Mouse (Mus musculus) forebrain, embryonic 10.5 days (tissue): Measurements from ENCODE around the gene Phldb3. TPM values are rescaled to one million over a fixed set of nuclear protein-coding genes. Genes with fewer than 3 reads are reported as not detected.

Experiments
- DNase-seq: peaks from one replicate; pipeline ENCODE4 v3.0.0-alpha.2; 2017; ENCODE audit warnings: low spot score; ENCODE audit errors: extremely low spot score
- H3K27ac ChIP-seq: fragments of 300-500 bp; sonication (generic); 2 replicates; pipeline ENCODE4 v1.5.1; 2016; ENCODE audit warnings: mild to moderate bottlenecking
- H3K27me3 ChIP-seq: fragments of 300-500 bp; sonication (generic); 2 replicates; pipeline ENCODE4 v1.6.1; 2016; ENCODE audit warnings: mild to moderate bottlenecking; ENCODE audit not compliant: poor library complexity, severe bottlenecking
- H3K36me3 ChIP-seq: fragments of 300-500 bp; sonication (generic); replicated peaks from 2 replicates; pipeline ENCODE4 v1.6.1; 2016; ENCODE audit warnings: mild to moderate bottlenecking, moderate library complexity
- H3K4me1 ChIP-seq: fragments of 300-500 bp; sonication (generic); 2 replicates; pipeline ENCODE4 v1.6.1; 2016
- H3K4me3 ChIP-seq: fragments of 300-500 bp; sonication (generic); 2 replicates; pipeline ENCODE4 v1.5.1; 2016; ENCODE audit warnings: mild to moderate bottlenecking, moderate library complexity
- H3K9me3 ChIP-seq: fragments of 300-500 bp; sonication (generic); 2 replicates; pipeline ENCODE4 v1.6.1; 2016; ENCODE audit warnings: mild to moderate bottlenecking, moderate library complexity
- WGBS: fragments of 180-500 bp; shearing (Covaris S2); methylation state at CpG from one replicate; pipeline ENCODE4 v1.1.7; 2016; 5-methylcytosine and 5-hydroxymethylcytosine counted together
- polyA plus RNA-seq: library from polyadenylated mRNA; unstranded; fragments of >200 nt; fragmentation: Nextera tagmentation; extraction: Ambion mirVana; gene quantifications from 2 replicates; pipeline ENCODE4 v1.2.1, GENCODE M21; 2016

Phldb3 gene
- polyA plus RNA-seq, 1 experiment from 2014 or later: not detected

- no peak for DNase-seq
- peaks cover 45% of the 10 kb centered on the region for H3K27me3 ChIP-seq
- no peak overlapping the region for H3K27ac ChIP-seq
- WGBS: 47% methylated on average over 16 of the region's 16 CpGs
- H3K36me3 ChIP-seq: no peaks in the 10 kb centered on the region
- peaks cover 12% of the 10 kb centered on the region for H3K4me1 ChIP-seq
- H3K9me3 ChIP-seq: peaks cover 18% of the 10 kb centered on the region
- peak overlapping the region; percentile 8; the same call in 1 of the 2 replicates for H3K4me3 ChIP-seq
Measured at GRCm38 (mm10) chr7:24585995-24586394, 24.6 kb upstream of the Phldb3 start.

GRCm38 (mm10) chr7:24586828-24587227, 23.7 kb upstream of the Phldb3 start:
- DNase-seq: no peak
- H3K9me3 ChIP-seq: peaks cover 18% of the 10 kb centered on the region
- whole genome bisulfite sequencing: 13% methylated on average over 8 of the region's 8 CpGs
- H3K36me3 ChIP-seq: no peaks in the 10 kb centered on the region
- 0 out of 2 replicates have a peak overlapping the region, but pooled peaks have one; percentile 75 for H3K27ac ChIP-seq
- peaks cover 12% of the 10 kb centered on the region for H3K4me1 ChIP-seq
- peaks cover 50% of the 10 kb centered on the region for H3K27me3 ChIP-seq
- H3K4me3 ChIP-seq: peak overlapping the region; percentile 55

GRCm38 (mm10) chr7:24587330-24588105, 23.0 kb upstream of the Phldb3 start, which contains the start of the genes Ethe1 and Zfp575:
Gene Ethe1 (plus strand): TSS chr7:24587543.
Gene Zfp575 (minus strand): TSS chr7:24587641.
- WGBS: 6% methylated on average over 30 of the region's 30 CpGs
- H3K27me3 ChIP-seq: peaks cover 50% of the 10 kb centered on the region
- H3K9me3 ChIP-seq: peaks cover 18% of the 10 kb centered on the region
- H3K27ac ChIP-seq: peak within 1 kb of the TSS; percentile 75
- peaks cover 17% of the 10 kb centered on the region for H3K4me1 ChIP-seq
- H3K4me3 ChIP-seq: peak within 1 kb of the TSS; percentile 55
- no peaks in the 10 kb centered on the region for H3K36me3 ChIP-seq
- peak; percentile 76 for DNase-seq

GRCm38 (mm10) chr7:24588336-24588735, 22.2 kb upstream of the Phldb3 start:
- no peak for DNase-seq
- WGBS: 90% methylated on average over 13 of the region's 13 CpGs
- no peaks in the 10 kb centered on the region for H3K36me3 ChIP-seq

GRCm38 (mm10) chr7:24591735-24592134, 18.8 kb upstream of the Phldb3 start:
- WGBS: 77% methylated on average over 5 of the region's 5 CpGs
- Histone ChIP-seq H3K27ac (no peak overlapping the region), H3K4me3 (no peak overlapping the region), H3K36me3 (no peaks in the 10 kb centered on the region), H3K27me3 (peaks cover 48% of the 10 kb centered on the region), H3K4me1 (peaks cover 44% of the 10 kb centered on the region), H3K9me3 (peaks cover under 1% of the 10 kb centered on the region; the same call in 1 of the 2 replicates)
- DNase-seq: no peak

More at GRCm38 (mm10) chr7:24588336-24588735, 22.2 kb upstream of the Phldb3 start:
- peaks cover 18% of the 10 kb centered on the region for H3K9me3 ChIP-seq
- H3K4me3 ChIP-seq: no peak overlapping the region
- H3K27ac ChIP-seq: no peak overlapping the region
- H3K4me1 ChIP-seq: peaks cover 25% of the 10 kb centered on the region
- peaks cover 50% of the 10 kb centered on the region for H3K27me3 ChIP-seq

- Histone ChIP-seq H3K27me3 (peaks cover 44% of the 10 kb centered on the region), H3K9me3 (no peaks in the 10 kb centered on the region), H3K36me3 (no peaks in the 10 kb centered on the region), H3K27ac (no peak overlapping the region), H3K4me1 (peaks cover 40% of the 10 kb centered on the region), H3K4me3 (no peak overlapping the region)
- WGBS: 70% methylated on average over 4 of the region's 4 CpGs
- DNase-seq: no peak
Measured at GRCm38 (mm10) chr7:24592163-24592562, 18.4 kb upstream of the Phldb3 start.

GRCm38 (mm10) chr7:24592781-24593180, 17.8 kb upstream of the Phldb3 start:
- Histone ChIP-seq H3K4me1 (peaks cover 34% of the 10 kb centered on the region), H3K36me3 (no peaks in the 10 kb centered on the region), H3K4me3 (no peak overlapping the region), H3K27ac (no peak overlapping the region), H3K27me3 (peaks cover 37% of the 10 kb centered on the region), H3K9me3 (no peaks in the 10 kb centered on the region)
- 85% methylated on average over 6 of the region's 6 CpGs for WGBS
- no peak for DNase-seq

GRCm38 (mm10) chr7:24593621-24594308, 16.8 kb upstream of the Phldb3 start:
- peak; percentile 74 for DNase-seq
- H3K27me3 ChIP-seq: peaks cover 30% of the 10 kb centered on the region
- H3K36me3 ChIP-seq: no peaks in the 10 kb centered on the region
- H3K27ac ChIP-seq: peak overlapping the region; percentile 82
- 3% methylated on average over 37 of the region's 39 CpGs for WGBS
- peak overlapping the region; percentile 72 for H3K4me3 ChIP-seq
- no peaks in the 10 kb centered on the region for H3K9me3 ChIP-seq
- H3K4me1 ChIP-seq: peaks cover 32% of the 10 kb centered on the region

- Histone ChIP-seq H3K4me3 (peak overlapping the region; percentile 72), H3K27ac (peak overlapping the region; percentile 82), H3K4me1 (peaks cover 32% of the 10 kb centered on the region), H3K36me3 (no peaks in the 10 kb centered on the region), H3K9me3 (no peaks in the 10 kb centered on the region), H3K27me3 (peaks cover 30% of the 10 kb centered on the region)
- WGBS: under 1% methylated on average over 13 of the region's 13 CpGs
- DNase-seq: no peak
Measured at GRCm38 (mm10) chr7:24594309-24594803, 16.2 kb upstream of the Phldb3 start.

- Histone ChIP-seq H3K27ac (no peak overlapping the region), H3K36me3 (no peaks in the 10 kb centered on the region), H3K4me3 (no peak overlapping the region), H3K9me3 (no peaks in the 10 kb centered on the region), H3K4me1 (peaks cover 32% of the 10 kb centered on the region), H3K27me3 (peaks cover 30% of the 10 kb centered on the region)
- 75% methylated on average over 2 of the region's 2 CpGs for WGBS
- no peak for DNase-seq
Measured at GRCm38 (mm10) chr7:24595464-24595863, 15.1 kb upstream of the Phldb3 start.

GRCm38 (mm10) chr7:24598121-24598520, 12.4 kb upstream of the Phldb3 start:
- no peak overlapping the region for H3K4me3 ChIP-seq
- peaks cover 26% of the 10 kb centered on the region for H3K27me3 ChIP-seq
- DNase-seq: no peak
- no peaks in the 10 kb centered on the region for H3K36me3 ChIP-seq
- H3K9me3 ChIP-seq: no peaks in the 10 kb centered on the region
- H3K27ac ChIP-seq: no peak overlapping the region
- 72% methylated on average over 4 of the region's 4 CpGs for WGBS
- H3K4me1 ChIP-seq: peaks cover 33% of the 10 kb centered on the region

GRCm38 (mm10) chr7:24599211-24600067, 11.1 kb upstream of the Phldb3 start:
- Histone ChIP-seq H3K36me3 (no peaks in the 10 kb centered on the region), H3K27me3 (peaks cover 18% of the 10 kb centered on the region), H3K4me3 (no peak overlapping the region), H3K27ac (no peak overlapping the region), H3K4me1 (peaks cover 20% of the 10 kb centered on the region), H3K9me3 (no peaks in the 10 kb centered on the region)
- DNase-seq: no peak
- 76% methylated on average over 15 of the region's 15 CpGs for WGBS
